Mouse (Mus musculus): ENCODE measurements around the gene Eif4e2.

The Eif4e2 gene

DNA sequence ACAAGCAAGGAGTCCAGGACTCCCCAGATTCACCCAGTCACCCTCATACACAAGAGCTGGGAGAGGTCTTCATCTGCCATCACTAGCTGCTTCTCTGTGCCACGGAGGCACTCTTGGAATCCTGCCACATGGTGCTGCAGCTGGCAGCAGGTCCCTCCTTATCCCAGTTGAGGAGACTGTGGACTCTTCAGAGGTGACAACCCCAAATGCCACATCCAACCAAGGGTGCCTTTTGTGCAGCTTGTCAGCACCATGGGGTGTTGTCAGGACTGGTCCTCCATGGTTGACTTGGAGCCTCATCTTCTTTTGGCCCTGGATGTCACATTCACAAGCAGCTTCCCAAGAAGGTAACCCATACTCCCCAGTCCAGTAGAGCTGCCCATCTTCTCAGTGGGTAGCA lies 11.9 kb upstream of the Eif4e2 start:
- DNase-seq (ENCODE audit: low spot score in 2 of 2): no peak

DNA sequence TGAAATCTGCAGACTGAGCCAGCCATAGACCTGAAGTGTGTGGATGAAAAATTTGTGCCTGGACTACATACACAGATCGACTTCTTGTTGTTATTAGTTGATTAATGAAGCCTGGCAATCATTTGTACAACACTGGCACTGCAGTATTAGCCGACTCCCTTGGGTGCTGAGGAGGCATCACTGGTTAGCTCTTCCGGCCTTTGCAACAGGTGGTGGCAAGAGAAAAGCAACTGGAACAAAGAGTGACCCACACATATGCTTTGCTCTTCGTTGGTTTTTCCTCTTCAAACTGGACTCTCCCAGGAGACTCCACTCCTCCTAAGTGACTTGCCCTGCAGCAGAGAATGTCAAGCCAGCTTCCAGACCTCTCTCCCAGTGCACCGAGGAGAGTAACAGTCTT lies 9.9 kb upstream of the Eif4e2 start:
- no peak for DNase-seq (ENCODE audit: low spot score in 2 of 2)

DNA sequence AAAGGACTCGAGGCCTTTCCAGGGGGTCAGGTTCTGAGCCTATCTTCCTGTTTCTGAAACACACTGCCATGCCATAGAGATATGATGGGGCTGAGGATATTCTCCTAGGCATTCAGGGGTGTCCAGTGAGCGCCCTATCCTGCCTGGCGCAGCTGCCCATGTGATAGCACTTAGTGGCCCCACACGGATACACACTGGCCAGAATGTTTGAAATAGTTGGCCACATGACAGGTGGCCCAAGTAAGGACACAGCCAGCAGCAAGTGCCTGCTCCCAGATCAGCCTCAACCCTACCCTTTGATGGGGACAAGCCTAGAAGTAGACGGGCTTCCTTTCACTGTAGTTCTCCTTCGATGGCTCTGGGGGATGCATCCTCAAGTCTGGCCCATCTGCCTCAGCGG lies 9.2 kb upstream of the Eif4e2 start, which contains the start of gene Chrng:
Chrng (plus strand) TSS at position 193 of the 400 bp plus-strand sequence.
- no peak for DNase-seq (ENCODE audit: low spot score in 2 of 2)

DNA sequence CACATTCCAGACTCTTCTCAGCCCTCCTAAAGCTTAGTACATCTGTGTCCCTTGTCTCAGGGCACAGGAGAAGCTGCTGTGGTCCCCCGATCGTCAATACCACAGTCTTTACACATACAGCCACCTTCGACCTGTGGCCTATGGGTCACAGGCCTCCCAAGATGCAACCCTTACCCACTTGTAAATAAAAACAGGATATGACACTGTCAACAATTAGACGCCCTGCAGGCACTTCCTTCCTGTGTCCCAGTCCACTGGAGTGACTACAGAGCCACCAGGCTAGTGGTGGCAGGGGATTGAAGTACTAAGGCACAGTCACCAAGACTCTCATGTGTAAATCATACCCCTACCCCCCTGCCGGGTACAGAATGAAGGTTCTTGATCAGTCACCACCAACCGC lies 8.7 kb upstream of the Eif4e2 start:
- no peak for DNase-seq (ENCODE audit: low spot score in 2 of 2)

DNA sequence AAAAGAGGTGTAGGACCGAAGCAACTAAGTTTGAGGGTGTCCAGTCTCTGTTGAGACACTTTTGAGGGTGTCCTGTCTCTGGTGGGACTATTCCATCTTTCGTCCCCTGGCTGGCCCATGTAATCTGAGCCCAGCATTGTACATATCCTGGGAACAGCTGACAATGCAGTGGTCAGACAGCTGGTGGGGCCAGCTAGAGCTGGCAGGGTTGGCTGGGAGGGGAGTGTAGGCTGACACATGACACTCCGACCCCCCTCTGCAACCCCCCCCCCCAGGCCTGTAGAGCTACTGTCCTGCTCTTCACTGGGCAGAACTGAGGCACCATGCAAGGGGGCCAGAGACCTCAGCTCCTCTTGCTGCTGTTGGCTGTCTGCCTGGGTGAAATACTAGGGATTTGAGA lies 8.2 kb upstream of the Eif4e2 start:
- DNase-seq (ENCODE audit: low spot score in 2 of 2): no peak

DNA sequence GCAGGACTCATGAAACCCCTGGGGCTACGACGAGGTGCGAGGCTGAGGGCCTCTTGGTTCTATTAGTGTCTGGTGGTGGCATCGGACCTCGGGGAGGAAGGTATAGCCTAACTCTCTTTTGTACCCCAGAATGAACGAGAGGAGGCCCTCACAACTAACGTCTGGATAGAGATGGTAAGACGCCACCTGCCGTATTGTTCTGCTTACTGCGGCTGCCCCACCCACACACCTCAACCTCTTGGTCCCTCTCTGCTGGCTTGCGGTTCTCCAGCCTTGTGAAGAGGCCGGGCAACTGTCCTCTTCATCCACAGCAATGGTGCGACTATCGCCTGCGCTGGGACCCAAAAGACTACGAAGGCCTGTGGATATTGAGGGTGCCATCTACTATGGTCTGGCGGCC lies 7.4 kb upstream of the Eif4e2 start:
- no peak for DNase-seq (ENCODE audit: low spot score in 2 of 2)

DNA sequence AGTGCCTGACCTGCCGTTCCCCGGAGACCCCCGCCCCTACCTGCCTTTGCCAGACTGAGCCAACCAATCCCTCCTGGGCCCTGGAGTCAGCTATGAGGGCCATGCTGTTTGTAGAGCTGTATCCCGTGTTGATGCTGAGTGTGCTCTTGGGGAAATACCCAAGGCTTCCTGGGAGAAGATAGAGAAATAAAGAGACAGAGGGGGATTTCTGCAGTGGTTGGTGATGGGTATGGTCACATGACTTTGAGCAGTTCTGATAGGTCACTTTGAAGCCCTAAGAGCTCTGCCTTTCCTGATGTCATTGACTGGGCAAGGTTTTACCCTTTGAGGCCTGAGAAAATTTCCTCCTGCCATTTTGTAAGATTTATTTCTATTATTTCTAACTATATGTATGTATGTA lies 2.3 kb upstream of the Eif4e2 start:
- no peak for DNase-seq (ENCODE audit: low spot score in 2 of 2)

DNA sequence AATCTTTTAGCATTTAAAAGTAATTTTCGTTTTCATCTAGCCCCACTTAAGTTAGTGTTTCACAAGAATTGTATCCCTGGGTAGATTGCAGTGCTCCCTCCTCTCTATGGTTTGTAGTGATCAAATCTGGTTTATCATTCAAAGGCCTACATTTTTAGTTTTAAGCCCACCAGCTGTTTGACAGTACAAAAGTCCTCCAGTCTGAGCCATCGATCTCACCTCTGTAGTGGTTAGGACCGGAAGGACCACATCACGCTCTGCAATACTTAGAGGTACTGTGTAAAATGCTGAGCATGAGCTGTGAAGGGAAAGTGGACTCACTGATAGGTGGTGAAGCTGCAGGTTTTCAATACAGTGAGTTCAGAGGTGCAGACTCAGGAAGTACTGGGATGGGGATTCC lies 1.0 kb downstream of the Eif4e2 start:
- DNase-seq (ENCODE audit: low spot score in 2 of 2): no peak

DNA sequence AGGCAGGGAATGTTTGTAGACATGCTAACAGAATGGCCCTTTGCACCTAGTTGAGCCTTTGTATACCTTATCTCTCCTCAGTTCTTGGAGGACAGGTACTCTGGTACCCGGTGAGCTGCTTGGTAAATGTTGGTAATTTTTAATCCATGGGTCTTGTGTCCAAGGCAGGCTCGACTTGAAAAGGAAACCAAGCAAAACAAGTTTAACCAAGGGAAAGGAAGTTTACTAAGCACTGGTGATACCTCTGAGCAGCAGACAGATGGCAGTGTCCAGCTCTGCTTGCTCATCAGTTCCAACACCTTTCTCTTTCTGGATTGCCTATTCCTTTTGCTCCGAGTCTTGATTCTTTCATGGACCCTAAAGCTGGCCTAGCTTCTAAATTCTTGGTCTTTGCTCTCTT lies 4.2 kb downstream of the Eif4e2 start:
- no peak for DNase-seq (ENCODE audit: low spot score in 2 of 2)

DNA sequence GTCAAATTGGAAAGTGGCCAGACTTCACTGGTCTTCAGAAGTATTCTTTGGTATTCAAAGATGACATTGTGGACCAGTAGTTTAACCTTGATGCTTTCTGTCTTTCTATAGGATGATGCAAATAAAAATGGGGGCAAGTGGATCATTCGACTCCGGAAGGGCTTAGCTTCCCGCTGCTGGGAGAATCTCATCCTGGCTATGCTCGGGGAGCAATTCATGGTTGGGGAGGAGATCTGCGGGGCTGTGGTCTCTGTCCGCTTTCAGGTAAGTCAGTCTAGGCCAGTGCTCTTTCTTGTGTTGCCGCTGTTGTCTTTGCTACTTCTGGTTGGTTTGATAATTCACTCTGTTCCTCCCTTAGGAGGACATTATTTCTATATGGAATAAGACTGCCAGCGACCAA lies 12.0 kb downstream of the Eif4e2 start:
- no peak for DNase-seq (ENCODE audit: low spot score in 2 of 2)

DNA sequence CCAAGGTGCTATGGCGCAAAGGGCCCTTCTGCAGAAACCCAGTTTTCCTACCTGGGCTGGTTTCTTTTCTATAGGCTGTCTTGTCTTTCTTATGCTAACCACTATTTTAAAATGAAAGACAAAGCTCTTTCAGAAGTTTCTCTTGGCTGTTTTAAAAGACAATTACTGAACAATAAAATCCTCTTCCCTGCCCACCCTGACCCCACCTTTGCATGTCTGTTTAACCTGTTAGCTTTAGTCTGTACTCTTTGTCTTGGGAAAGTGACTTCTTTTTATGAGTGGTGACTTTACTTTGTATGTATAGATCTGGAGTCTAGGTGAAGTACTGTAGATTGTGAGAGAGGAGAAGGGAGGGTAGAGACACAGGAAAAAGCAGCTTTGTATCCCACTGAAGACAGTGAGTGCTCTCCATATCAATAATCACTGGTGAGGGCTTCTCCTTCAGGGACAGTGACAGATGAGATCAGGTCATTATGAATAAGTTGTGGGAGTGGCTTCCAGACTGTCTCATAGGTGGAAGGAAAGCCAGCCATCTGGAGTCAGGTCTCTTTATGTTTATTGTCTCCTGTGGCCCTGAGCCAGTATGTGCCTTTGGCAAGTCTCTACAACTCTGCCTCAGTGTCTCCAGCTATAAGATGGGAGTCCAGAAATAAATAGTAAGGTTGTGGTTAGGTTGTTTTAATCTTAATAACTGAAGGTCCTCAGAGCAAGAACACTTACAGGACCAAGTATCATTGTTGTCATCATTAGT lies 12.9 kb downstream of the Eif4e2 start:
- no peak for DNase-seq (ENCODE audit: low spot score in 2 of 2)

DNA sequence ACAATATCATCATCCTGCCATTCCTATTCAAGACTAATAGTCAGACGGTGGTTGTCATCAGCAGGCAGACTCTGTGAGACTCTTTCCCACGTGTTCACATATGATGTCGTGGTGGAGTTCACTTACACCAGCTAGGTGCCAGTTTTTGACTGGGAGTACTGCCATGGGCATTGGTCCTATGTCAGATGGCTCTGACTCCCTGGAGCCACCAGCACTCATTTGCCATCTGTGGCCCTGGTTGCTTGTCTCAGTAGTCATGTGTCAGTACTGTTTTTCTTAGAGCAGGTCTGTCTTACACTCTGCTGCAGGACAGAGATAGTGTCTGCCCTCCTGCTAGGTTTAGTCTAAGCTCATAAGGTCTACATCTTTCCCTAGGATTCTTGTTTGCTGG lies 13.4 kb downstream of the Eif4e2 start:
- no peak for DNase-seq (ENCODE audit: low spot score in 2 of 2)

DNA sequence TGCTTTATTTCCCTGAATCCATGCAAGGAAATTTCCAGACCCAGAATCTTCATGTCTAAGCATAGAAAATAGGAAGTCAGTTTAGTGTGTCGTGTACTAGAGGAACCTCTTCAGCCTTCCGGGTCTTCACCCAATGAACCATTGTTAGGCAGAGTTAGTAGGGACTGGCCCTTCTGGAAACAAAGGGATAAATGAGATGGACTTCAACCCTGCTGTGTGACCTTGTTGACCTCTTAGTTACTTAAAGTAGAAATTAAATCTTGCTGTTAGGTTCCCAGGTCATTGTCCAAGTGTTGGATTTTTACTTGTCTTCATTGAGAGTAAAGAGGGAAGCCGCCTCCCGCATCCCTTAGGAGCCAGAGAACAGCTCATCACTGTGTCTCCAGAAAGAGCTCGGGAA lies 16.9 kb downstream of the Eif4e2 start:
- no peak for DNase-seq (ENCODE audit: low spot score in 2 of 2)

DNA sequence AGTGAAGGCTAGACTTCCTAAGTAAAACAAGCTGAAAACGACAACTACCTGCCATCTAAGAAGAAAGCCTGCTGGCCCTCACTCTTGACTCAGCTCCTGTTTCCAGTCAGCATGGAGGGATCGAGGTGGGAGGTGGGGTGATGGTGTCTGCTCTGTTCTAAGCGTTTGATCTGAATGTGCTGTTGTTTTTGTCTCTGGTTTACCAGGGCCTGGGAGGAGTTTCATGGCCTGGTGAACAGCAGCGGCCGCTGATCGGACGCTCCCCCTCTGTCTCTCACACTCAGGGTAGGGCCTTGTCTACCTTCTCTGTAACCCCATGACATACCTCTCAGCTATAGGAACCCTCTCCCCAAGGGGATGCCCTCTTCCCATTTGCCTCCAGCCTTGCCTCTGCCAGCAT lies 18.5 kb downstream of the Eif4e2 start:
- no peak for DNase-seq (ENCODE audit: low spot score in 2 of 2)

DNA sequence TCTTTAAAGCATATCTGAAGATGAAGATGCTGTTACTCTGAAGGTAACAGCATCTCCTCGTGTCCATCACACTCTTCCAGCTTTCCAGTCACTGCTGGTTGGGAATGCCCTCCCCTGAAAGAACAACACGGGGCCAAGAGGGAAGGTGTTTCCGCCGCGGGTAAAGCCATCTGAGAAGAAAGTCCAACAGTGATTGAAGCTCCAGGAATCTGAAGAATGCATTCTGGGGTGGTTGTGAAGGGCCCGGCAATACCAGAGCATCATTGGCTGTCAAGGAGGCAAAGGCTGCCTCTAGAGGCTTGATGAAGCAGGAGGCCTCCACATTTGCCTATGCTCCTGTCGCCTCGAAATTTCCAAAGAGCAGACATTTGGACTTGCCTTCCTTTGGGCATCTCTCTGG lies 25.3 kb downstream of the Eif4e2 start:
- DNase-seq (ENCODE audit: low spot score in 2 of 2): no peak

DNA sequence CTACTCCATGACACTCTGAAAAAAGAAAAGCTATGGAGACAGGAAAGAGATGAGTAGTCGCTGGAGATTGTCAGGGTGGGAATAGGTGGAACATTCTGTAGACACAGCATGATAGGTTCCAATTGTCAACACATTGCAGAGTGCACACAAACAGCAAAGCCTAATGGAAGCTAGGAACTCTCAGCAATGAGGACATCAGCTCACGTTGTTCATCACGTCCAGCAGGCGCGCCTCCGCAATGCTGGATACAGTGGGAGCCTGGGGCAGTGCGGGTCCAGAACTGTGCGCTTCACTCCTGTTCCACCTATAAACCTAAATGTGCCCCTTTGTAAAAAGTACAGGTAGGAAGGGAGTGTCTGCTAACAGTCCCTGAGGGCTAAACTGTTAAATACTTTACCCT lies 29.3 kb downstream of the Eif4e2 start:
- no peak for DNase-seq (ENCODE audit: low spot score in 2 of 2)

DNA sequence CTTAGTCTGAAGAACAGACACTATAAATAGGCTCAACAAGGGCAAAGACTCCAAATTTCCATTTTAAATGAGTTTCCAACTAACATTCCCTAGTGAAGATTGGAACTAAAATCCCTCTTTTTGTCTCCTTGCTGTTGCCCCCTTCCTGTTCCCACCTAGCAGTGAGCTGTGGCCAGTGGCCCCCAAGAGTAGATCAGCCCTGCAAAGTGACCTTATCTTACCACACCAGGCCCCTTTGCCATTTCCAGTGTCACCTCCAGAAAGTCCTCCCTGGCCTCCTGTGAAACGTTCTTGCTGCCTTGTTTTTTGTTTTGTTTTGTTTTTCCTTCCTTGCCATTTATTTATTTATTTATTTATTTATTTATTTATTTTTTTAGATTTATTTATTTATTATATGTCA lies 31.7 kb downstream of the Eif4e2 start:
- DNase-seq (ENCODE audit: low spot score in 2 of 2): no peak

DNA sequence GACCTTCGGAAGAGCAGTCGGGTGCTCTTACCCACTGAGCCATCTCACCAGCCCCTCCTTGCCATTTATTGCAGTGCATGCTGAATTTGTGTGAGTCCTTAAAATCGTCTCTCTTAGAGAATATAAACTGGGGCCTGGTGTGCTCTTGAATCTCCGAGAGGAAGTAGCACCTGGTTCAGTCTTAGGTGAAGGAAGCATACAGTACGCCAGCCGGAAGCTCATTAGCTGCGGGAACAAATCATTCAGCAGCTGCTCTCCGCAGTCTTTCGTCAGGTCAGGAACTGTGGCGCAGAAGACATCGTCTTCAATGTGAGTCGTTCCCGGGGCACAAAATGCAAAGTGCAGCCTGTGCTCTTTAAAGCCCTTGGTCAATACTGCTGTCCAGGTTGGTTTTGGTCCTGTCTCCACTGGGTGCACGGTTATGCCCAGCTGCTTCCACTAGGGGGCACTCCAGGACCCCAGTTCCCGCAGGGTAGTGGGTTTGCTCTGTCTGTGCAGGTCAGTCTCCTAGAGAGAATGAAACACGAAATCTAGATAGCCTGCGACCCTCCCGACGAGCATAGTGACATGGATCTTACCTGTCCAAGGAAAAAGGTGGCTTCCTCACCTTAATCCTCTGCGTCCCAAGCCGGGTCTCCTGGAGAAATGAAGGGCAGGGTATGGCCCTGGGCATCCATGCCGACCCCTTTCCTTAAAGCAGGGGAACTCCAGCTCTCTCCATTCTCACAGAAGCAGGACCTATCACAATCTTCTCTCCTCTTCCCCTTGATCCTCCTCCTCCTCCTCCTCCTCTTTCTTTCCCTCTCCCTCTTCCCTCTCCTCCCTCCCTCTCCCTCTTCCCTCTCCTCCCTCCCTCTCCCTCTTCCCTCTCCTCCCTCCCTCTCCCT lies 32.5 kb downstream of the Eif4e2 start:
- DNase-seq (ENCODE audit: low spot score in 2 of 2): peak; percentile 53 to 55

DNA sequence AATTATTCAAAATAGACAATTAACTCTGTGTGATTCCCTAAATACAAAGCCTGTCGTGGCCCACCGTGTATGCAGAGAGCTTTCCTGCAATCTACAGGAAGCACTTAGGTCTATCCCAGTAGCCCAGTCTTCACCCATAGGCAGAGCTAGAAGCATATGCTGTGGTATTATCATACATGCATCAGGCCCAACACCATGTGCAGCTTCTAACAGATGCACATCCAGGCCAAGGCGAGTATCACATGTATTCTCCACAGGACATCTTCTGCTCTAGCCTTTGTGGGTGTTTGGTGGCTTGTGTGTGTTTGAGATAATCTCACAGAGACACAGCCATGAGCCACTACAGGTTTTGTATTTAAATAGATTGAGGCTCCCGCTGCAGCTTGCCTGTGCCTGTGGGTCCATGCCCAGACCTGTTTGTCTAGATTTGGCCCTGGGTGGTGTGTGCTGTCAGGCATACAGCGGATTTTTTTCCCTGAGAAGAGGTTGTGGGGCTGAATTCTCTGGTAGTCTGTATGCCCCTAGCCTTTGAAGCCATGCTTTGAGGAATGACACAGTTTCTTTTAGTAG lies 38.4 kb downstream of the Eif4e2 start:
- DNase-seq (ENCODE audit: low spot score in 2 of 2): no peak

DNA sequence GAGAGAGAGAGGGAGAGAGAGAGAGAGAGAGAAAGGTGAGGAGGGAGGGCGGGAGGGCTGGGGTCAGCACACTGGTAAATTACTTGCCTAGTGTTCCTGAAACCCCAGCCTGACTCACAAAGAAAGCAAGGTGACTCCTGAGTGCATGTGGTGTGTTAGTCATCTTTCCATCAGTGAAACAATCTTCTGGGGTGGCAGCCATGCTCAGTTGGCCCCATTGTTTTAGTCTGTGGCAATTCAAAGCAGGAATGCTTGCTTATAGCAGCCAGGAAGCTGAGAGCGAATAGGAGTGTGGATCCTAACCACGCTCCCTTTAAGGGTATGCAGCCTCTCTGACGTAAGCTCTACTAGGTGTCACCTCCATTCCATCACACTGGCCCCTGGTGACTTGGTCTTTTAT lies 41.5 kb downstream of the Eif4e2 start:
- no peak for DNase-seq (ENCODE audit: low spot score in 2 of 2)

DNA sequence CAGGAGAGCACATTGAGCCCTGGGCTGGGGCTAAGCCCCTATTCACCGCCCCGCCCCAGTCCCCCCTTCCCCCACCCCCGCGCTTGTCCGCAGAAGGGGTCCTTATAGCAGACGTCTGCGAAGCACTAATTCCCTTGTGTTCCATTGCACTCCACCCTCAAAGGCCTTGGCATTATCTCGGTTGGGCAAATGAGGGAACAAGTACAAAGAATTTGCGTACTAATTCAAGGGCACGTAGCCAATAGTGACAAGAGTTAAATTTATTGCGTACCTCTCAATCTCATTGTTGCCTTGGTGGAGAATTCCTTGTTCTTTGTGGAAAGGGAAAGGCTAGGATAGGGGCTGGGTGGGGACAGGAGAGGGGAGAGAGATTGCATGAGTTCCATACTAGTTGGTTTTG lies 44.0 kb downstream of the Eif4e2 start:
- DNase-seq (ENCODE audit: low spot score in 2 of 2): no peak

DNA sequence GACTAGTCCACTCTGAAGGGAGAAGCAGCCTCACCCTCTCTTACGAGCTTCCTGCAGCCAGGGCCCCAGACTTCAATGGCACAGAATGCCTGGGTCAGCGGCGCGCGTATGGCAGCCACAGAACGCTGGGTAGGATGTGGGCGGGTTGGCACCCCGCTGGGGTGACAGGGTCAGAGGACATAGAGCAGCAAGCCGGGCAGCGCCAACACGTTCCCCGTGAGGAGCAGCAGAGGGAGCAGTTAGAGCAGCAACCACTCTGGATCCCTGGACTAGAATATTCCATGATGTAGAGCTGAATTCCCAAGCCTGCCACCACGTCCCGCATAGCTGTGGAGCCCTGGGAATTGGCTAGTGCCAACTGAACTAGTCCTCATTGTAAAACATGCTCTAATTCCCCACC lies 44.8 kb downstream of the Eif4e2 start:
- DNase-seq (ENCODE audit: low spot score in 2 of 2): no peak

DNA sequence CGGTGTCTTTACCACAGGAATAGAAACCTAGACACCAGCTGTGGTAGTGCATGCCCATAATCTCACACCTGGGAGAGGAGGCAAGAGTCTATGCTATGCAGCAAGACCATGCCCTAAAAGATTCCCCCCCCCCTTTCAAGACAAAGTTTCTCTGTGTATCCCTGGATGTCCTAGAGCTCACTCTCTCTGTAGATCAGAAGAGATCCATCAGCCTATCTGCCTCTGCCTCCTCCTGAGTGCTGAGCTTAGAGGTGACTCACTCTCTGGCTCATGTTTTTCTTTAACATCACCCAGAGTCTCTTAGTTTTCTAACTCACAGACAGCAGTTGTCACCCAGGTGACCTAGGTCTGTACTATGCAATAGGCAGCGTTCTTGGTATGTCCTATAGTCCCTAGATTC lies 45.6 kb downstream of the Eif4e2 start:
- DNase-seq (ENCODE audit: low spot score in 2 of 2): no peak

Measured in right cerebral cortex, postnatal 36 days (tissue).